Mouse (Mus musculus) left cerebral cortex, adult 11 months (tissue): ENCODE data around the gene Runx2.

Experiments
- DNase-seq: peaks from one replicate; pipeline ENCODE4 v3.0.0; 2022; ENCODE audit warnings: low spot score

Gene Runx2

DNA sequence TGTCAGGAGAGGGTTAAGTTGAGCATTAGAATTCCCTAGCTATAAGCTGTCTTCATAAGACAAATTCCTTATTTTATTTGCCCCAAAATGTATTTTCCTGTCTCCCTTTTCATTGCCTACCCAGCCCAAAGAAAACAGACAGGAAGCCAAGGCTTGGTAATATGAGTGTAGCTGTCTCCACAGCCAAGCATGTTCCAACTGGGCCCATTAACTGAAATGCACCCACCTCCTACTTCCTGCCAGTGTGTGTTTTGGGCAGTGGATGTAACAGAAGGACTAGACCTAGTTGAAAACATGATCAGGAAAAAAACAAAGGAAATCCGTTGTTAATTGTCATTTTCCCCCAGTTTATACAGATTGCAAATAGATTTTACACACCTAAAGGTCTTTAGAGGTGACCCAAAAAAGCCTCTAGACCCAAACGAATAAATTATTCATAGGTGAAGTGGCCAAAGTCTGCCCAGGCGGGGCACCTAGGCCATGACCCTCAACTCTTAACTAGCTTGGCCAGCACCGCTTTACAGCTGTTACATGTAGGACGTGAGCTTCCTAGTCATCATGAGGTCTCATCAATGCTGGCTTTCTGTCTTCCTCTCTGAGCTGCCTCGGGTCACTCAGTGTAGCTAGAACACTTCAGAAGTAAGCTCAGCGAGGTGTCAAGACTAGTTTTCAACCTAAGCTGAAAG lies 154.3 kb downstream of the Runx2 start:
- DNase-seq: no peak

DNA sequence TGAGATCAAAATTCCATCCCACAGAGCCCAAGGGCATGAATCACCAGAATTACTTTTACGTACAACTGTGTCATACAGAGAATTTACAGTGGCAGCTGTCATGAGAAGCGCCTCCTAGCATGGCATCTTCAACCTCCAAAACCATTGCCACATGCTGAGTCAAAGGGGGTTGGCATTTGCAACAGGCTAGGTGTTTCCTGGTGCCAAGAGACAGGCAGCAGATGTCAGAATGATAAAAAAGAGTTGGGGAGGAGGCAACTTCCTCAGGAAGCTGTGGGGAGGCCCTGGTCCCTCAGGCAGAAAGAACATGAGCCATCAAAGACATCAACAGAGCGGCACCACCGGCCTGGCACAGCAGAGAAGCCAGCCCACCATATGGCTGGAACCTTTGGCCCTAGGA lies 160.1 kb downstream of the Runx2 start:
- no peak for DNase-seq

DNA sequence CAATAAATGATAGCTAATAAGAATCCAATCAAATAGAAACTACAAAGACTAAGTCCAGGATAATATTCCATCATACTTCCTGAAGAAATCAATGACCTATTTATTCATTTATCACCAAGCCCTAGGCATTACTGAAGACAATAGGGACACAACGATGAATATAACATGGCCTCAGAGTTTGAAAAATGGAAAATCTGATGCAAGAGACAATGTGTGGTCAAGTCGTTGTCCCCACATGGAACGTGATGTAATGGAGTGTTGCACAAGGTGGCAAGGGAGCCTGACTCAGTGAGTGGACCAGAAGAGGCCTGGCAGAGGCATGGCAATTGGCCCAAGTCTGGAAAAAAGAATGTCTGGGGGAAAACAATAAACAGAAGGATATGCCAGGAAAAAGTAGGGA lies 161.5 kb downstream of the Runx2 start:
- no peak for DNase-seq

DNA sequence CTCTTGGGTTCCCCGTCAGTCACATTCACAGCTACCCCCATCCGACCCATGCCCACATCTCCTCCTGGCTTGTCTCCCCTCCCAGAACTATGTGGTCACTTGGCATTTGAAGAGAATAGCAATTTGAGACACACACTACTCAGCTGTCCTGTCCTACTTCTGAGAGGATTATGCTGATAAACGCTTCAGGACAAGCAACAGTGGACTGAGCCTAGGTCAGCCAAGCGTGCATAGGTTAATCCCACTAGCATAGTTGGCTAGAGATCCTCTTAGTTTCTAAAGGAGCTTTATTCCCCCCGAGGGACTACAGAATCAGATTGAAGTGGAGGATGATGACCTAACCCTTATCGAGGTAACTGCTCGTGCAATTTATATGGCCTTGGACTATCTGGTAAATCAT lies 162.5 kb downstream of the Runx2 start:
- DNase-seq: no peak

DNA sequence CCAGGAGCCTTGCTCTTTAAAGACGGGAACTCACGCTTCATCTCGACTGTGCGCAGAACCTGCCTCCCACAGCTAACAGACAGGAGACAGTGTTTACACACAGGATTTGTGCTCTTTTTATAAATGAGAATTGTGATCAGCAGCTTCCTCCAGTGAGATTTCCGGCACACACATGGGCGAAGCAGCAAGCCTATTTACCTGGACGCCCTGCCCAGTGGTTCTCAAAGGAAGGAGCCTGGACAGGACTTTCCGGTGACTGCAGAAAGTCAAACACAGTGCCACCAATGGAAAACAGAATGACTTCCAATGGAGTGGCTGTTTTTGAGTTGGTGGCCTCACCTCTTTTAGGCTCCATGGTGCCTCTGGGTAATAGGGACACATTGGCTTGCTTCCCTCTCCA lies 163.0 kb downstream of the Runx2 start:
- no peak for DNase-seq

DNA sequence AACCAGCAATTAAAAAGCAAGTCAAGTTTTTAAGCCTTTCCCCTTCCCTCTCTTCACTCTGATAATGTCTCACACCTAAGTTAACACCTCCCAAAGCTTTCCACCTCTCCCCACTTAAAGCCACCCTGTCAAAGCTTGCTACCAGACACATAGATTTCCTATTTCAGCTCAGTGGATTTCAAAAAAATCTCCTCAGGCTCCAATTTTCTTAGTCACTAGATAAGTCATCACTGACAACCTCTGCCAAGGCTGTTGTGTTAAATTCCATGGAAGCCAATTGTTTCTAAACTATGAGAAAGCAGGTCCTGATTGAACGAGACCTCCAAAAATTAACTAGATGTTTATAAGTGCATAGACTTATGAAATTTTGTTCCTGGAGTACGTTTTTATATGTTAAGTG lies 164.2 kb downstream of the Runx2 start:
- DNase-seq: no peak

DNA sequence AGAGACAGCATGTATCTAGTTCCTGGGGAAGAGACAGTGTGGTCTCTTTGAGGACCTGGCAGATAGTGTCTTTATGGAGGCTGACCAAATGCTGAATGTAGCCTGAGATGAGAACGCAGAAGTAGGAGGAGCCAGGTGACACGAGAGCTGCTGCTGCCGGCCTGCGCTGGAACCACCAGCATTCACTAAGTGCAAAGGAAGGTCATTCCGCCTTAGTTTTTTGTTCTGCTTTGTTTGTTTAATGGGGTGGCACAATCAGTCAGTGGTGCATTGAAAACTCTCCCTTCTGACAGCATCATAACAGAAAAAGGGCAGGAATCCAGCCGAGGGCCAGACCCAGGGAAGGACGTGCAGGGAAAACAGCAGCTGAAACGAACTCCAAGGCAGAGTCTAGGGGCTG lies 165.5 kb downstream of the Runx2 start:
- DNase-seq: no peak

DNA sequence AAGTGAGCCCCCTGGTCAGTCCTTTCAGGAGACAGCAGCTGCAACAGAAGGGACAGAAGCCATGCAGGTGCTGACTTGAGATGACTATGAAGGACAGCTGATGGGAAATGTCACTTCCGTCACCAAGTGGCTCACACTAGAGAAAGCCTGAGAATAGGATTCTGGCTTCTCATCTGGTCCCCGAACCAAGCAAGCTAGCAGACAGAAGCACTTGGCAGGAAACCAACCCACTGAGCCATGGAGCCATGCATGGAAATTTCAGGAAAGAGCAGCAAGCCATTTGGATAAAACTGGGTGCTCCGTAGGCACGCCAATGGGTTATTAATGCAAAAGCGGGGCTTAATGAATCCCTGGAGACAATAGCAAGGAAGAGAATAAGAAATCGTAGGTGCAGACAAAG lies 166.7 kb downstream of the Runx2 start:
- no peak for DNase-seq

DNA sequence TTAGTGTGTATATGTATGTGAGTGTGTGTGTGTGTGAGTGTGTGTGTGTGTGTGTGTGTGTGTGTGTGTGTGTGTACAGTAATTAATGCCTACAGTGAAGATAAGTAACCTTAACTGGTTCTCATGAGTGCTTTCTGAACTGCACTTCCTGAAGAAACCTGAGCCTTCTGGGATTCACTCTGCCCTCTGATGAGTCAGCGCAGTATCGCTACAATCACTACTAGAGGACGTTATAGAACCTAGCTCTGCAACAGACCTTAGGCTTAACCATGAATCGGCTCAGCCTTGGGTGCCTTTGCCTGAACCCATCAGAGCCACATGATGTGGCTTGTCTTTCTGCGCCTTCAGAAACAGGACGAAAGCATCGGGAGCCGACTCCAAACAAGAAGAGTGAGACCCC lies 169.5 kb downstream of the Runx2 start:
- DNase-seq: no peak

DNA sequence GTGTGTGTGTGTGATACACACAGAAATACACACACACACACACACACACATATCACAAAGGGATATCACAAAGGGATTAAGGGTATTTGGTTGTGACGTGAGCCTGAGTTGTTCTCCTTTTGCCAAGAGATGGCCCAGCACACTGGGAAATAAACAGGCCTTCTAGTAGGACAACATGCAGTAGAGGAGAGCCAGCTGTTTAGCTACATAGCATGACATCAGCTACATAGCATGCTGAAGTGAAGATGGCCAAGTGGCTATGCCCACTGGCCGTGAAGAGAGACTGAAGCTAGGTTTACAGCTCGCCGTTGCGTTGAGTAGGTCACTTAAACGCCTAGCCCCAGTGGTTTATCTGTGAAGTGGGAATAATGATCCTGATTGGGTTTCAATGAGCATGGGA lies 171.3 kb downstream of the Runx2 start:
- DNase-seq: no peak

DNA sequence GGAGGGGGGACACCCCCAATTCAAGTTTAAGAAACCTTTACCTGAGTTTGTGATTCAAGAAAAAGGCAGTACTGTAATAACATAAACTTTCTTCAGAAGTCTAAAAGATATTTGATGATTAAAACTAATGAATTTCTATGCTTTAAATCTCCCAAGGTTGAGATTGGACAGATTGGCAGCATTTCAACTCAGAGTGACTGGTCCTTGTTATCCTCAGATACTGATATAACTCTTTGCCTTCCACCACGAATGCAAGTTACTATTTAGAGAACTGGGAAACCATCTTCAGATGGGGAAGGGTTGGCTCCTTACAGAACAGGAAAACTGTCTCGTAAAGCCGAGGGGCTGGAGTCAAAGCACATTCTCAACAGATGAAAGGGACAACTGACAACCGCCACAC lies 172.5 kb downstream of the Runx2 start:
- DNase-seq: no peak

DNA sequence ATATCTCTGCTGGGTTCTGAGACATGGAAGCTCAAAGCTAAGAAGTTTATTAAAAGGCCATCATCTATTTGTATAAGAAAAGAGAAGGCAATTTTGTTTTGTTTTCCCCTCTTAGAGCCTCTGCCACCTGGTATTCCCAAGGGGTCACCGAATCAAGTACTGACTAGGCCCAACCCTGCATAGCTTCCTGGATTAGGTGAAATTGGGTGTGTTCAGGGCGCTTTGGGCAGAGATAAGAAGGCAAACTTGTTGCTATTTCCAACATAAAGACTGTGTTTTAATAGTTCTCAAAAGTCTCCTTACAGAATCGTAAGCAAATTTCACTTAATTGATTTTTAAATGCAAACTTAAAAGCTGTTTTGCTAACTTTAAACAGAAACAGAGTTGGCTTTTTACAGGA lies 173.7 kb downstream of the Runx2 start:
- no peak for DNase-seq

DNA sequence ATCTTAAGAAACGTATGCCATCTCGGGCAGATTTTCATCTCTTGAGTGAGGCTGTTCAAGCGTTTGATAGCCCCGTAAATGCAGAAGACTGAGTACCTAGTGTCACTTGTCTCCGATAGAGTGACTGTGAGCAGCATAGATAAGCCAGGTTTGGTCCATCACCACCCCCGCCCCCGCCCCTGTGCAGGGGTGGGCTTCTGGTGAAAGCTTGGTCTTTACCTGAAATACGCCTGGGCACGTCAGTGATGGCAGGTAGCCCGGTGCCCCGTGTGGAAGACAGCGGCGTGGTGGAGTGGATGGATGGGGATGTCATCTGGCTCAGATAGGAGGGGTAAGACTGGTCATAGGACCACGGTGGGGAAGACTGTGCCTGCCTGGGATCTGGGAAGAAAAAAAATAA lies 175.2 kb downstream of the Runx2 start:
- DNase-seq: no peak

DNA sequence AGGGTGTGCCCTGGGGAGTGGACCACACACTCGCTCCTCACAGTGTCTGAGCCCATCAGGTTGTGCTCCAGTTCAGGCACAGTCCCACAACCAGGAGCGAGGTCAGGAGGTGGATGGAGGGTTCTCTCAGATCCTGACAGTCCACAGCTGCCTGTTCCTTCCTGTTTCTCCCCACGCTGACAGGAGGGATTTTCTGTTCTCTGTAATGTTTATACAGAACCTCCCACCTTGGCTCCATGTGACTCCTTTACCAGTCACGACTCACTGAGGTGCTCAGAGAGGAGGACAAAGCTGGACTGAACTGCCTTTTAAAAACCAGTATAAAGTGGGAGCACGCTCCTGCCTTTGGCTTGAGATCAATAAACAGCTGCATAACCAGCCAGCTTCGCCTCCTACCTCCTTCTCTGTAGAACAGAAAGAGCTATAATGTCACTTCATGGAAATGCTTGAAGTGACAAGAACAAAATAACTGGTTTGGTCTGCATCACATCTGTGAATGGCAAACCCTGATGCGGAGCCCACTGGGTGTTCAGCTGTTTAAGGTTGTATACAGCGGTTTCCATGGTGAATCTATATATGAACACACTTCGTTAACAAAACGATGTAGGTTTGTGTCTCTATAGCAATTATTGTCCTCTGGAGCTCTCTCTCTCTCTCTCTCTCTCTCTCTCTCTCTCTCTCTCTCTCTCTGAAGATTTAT lies 177.3 kb downstream of the Runx2 start:
- DNase-seq: peak; percentile 44

DNA sequence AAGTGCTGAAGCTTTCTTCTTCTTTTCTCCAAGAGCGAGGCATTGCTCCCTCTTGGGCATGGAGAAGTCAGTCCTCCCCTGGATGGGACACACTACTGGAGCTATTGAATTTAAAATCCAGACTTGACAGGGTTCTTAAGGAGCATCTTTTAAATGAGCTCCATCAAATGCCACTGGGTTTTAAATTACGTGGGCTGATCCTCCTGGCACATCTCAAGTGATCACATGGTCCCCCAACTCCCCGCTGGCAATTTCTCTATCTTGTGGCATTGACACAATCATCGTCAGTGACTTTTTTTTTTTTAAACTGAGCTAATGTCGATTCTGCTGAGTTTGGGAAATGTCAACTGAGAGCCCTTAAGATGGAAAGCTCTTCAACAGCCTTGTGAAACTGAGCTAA lies 180.1 kb downstream of the Runx2 start:
- DNase-seq: no peak

DNA sequence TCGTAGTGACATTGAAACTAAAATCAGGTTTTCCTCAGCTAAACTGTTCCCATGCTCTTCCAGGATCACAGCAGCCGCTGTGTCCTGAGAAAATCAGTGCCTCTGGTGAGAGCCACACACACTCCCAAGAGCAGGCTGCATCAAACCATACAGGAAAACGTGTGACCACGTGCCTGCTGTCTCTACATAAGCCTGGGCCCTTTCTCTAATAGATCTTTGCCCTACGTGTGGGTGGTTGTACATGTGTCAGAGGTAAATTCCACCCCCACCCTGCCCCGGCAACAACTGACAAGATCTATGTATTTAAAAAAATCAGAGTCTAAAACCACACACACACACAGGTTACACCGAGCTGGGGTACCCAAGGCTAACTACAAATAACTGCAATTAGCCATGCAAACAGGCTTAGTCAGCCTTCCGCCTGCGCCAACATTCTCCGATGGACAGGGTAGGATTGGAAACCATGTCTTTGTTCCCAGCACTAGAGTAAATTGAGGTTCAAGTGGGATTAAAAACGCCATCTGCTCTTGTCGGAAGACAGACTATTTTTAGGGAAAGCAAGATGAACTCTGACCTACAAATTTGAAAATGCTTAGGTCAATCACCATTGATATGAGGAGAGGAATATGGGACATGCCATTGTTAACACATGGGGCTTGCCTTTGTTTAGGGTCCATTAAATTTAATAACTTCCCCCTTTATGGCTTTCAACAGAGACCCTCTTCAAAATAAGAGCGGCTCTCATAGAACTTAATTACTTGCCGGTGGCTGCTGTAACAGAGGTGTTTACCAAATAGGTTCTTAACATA lies 180.8 kb downstream of the Runx2 start:
- no peak for DNase-seq

DNA sequence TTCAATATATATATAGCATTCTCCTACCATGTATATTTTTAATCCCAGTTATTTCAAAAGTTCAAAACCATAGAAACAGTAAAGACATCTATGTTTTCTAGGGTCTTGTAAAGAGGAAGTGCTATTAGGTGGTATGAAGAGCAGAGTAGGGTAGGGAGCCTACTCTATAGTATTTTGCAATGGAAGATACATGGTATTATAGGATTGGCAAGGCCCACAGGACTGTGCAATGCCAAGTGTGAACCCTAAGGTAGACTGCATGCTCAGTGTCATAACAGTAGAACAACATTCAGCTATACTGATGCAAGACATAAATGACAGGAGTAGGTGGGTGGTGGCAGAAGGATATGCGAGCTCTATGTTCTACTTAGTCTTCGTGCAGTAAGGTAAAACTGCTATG lies 181.7 kb downstream of the Runx2 start:
- DNase-seq: no peak

DNA sequence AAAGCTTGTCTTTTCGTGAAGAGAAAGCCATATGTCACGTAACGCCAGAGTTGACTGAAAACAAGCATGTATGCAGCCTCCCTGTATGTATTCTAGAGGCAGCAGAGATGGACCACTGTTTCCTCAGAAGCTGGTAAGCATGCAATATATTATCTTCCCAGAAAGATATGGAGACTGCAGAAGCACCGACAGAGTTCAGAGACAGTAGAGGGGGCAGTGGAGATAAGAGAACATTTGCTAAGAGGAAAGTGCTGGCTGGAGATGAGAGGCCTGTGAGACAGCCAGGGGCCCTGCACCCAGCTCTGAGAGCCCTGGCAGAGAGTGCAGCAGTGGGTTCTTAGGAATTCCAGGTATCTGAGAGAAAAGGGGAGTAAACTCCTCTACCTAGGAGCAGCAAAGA lies 182.3 kb downstream of the Runx2 start:
- DNase-seq: no peak

DNA sequence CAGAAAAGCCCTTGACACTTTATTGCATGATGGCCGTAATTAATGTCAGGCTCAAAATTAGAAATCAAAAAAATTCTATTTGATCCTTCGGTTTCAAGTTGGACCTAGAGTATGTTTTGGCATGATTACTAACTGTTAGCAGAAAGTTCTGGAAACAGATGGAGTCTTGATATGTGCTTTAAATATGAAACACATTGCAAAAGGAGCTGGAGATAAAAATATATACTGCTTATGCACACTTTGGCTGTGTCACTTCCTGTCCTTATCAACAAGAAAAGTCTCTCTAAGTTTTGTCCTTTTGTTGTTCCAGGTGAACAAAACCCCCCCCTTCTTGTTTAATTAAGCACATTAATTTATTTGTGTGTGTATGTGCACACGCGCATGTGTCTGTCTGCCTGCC lies 183.0 kb downstream of the Runx2 start:
- DNase-seq: no peak

DNA sequence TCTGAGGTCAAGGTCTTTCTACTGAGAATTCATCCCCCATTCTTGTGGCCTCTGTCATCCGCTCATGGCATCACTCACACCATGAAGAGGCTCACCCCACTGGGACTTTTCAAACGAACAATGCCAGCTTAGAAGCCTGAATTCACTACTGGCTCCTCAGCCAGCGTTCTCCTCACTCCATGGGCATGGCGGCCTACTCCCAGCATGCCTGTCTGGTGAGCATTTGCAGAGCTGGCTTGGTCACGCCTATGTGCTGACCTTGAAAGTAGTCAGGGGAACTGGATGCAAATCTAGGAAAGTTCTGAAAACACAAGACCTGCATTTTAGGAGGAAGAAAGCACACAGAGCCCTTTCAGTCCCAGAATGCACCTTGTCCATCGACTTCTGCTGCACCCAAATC lies 187.3 kb downstream of the Runx2 start:
- no peak for DNase-seq

DNA sequence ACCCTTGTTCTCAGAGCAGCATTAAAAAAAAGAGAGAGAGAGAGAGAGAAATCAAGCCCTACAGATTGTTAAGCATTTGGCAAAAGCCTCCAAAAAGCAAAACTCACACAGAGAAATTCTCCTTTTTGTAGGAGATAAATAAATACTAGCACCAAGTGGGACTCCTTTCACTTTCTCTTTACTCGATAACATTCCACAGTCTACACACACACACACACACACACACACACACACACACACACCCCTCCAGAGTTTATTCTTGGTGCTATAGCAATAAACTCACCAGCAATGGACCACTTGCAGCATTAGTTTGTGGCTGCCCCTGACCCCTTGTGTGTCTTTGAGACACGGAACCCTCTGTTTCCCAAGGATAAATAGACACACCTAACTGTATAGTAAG lies 190.9 kb downstream of the Runx2 start:
- DNase-seq: no peak

DNA sequence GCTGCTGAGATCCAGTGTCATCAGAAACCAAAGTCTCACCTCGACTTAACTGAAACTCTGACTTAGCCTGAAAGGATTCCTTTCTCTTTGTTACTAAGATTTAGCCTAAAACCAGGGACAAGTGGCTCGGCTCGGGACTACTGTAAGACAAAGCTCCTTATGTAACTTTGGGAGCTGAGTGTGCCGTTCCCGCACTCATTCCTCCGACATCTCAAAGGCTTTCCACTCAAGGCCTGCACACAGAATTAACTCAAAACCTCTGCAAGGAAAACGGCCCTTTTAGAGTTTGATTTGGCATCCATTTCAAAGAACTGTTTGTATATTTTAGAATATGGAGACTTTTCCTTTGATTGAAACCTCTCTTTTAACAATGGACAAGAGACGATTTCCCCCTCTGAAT lies 191.3 kb downstream of the Runx2 start:
- DNase-seq: no peak

DNA sequence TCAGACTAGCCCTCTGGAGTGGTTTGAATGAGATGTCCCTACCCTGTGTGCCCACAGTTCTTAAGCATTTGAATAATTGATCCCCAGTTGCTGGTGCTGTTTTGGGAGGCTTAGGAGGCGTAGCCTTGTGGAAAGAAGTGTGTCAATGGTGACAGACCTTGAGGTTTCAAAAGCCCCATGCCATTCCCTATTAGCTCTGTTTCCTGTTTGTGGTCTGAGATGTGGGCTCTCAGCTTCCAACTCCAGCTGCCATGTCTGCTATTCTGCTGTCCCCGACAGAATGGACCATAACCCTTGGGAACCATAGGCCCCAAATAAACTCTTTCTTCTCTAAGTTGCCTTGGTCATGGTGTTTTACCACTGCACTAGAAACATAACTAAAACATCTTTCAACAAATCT lies 194.1 kb downstream of the Runx2 start:
- no peak for DNase-seq
